Mouse (Mus musculus) heart, embryonic 11.5 days (tissue): ENCODE measurements at regions not wholly inside any gene's neighbourhood (a gene's known extent, or its start where the extent isn't known, plus 50 kb on each side); places are given as distances from the start of the nearest gene placed in this dataset.
A peak's percentile ranks its signal among the peaks of the same experiment; 100 is the strongest.

ENCODE experiments used
- ATAC-seq: fragments of 200-750 bp; cut with Nextera tagmentation; replicated peaks from 2 replicates; pipeline ENCODE4 v1.8.0; 2017; ENCODE audit warnings: moderate library complexity; ENCODE audit not compliant: insufficient number of reproducible peaks, low FRiP score, low TSS enrichment
- H3K27ac ChIP-seq: fragments of 300-500 bp; sonication (generic); 2 replicates; pipeline ENCODE4 v1.5.1; 2014; ENCODE audit warnings: mild to moderate bottlenecking, low read depth, low read length
- H3K27me3 ChIP-seq: fragments of 300-500 bp; sonication (generic); 2 replicates; pipeline ENCODE4 v1.6.1; 2014; ENCODE audit warnings: mild to moderate bottlenecking, low read length, mixed read lengths; ENCODE audit not compliant: control insufficient read depth, insufficient read depth
- H3K36me3 ChIP-seq: fragments of 300-500 bp; sonication (generic); 2 replicates; pipeline ENCODE4 v1.6.1; 2014; ENCODE audit warnings: mild to moderate bottlenecking, low read length, moderate library complexity, mixed read lengths; ENCODE audit not compliant: control insufficient read depth, insufficient read depth
- H3K4me1 ChIP-seq: fragments of 300-500 bp; sonication (generic); 2 replicates; pipeline ENCODE4 v1.6.1; 2014; ENCODE audit warnings: low read length; ENCODE audit not compliant: control insufficient read depth, insufficient read depth
- H3K4me2 ChIP-seq: fragments of 300-500 bp; sonication (generic); 2 replicates; pipeline ENCODE4 v1.6.1; 2014; ENCODE audit warnings: mild to moderate bottlenecking, moderate library complexity
- H3K4me3 ChIP-seq: fragments of 300-500 bp; sonication (generic); 2 replicates; pipeline ENCODE4 v1.5.1; 2014; ENCODE audit warnings: low read depth, low read length
- H3K9ac ChIP-seq: fragments of 300-500 bp; sonication (generic); 2 replicates; pipeline ENCODE4 v1.6.1; 2014; ENCODE audit warnings: mild to moderate bottlenecking, low read depth, low read length, moderate library complexity
- H3K9me3 ChIP-seq: fragments of 300-500 bp; sonication (generic); replicated peaks from 2 replicates; pipeline ENCODE4 v1.6.1; 2016; ENCODE audit warnings: low read length; ENCODE audit not compliant: control insufficient read depth
- WGBS: fragments of 180-500 bp; shearing (Covaris S2); extraction: QIAGEN DNeasy Blood & Tissue Kit; methylation state at CpG from one replicate; pipeline ENCODE4 v1.1.7; 2014; ENCODE audit not compliant: insufficient replicate concordance; 5-methylcytosine and 5-hydroxymethylcytosine counted together

DNA sequence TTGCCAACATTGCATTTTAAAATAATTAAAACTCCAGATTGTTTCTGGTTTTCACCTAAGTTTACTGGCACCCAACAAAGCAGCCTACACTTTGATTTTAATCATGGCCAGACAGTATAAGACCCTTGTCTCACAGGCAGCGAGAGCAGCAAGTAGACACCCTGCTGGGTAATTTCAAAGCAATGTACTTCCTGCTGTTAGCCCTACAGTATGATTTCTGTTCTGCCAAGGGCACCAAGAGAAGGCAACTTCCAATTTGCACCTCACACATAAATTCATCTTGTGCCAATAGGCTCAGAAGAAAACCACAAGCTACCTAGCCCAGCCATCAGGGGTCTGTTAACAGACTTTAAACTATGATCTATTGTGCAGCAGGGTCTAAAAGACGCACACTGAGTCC lies 186.7 kb upstream of the Hand2 start:
- H3K9ac ChIP-seq, result no peak overlapping the region
- H3K27ac ChIP-seq, result no peak overlapping the region
- no peak overlapping the region for H3K4me2 ChIP-seq
- H3K4me3 ChIP-seq, result no peak overlapping the region
- H3K4me1 ChIP-seq, result peaks cover 2% of the 10 kb centered on the region; the same call in 1 of the 2 replicates
- no peaks in the 10 kb centered on the region for H3K27me3 ChIP-seq
- 49% methylated on average over 2 of the region's 2 CpGs for WGBS
- no peak for ATAC-seq
- no peaks in the 10 kb centered on the region for H3K9me3 ChIP-seq
- no peaks in the 10 kb centered on the region for H3K36me3 ChIP-seq

- WGBS, result 59% methylated on average over 5 of the region's 5 CpGs
- no peak overlapping the region for H3K27ac ChIP-seq
- H3K9ac ChIP-seq, result no peak overlapping the region
- H3K9me3 ChIP-seq, result no peaks in the 10 kb centered on the region
- H3K4me2 ChIP-seq, result no peak overlapping the region
- H3K4me1 ChIP-seq, result peaks cover 2% of the 10 kb centered on the region; the same call in 1 of the 2 replicates
- ATAC-seq, result no peak
- H3K27me3 ChIP-seq, result no peaks in the 10 kb centered on the region
- H3K4me3 ChIP-seq, result no peak overlapping the region
- H3K36me3 ChIP-seq, result no peaks in the 10 kb centered on the region
These were observed 186.1 kb upstream of the Hand2 start for GRCm38 (mm10) chr8:57134726-57135125.

DNA sequence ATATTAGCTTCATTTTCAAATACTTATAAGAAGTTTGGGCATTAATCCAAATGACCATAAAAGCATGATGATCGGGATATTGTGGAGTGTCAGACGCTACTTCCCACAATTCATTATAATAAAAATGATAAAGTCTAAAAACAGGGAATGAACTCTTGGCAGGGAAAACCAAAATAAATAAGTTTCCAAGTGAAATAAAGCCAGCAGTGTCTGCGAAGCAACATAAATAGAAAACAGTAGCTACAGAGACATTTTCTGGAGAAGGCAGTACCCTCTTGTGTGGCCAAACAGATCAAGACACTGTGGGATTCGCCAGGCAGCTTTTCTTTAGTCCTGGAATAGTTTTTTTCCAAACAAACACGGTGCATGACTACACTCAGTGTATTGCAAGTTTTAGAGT lies 172.7 kb upstream of the Hand2 start:
- Histone ChIP-seq H3K27ac (no peak overlapping the region), H3K4me2 (no peak overlapping the region), H3K4me3 (no peak overlapping the region), H3K4me1 (no peaks in the 10 kb centered on the region), H3K9me3 (no peaks in the 10 kb centered on the region), H3K36me3 (no peaks in the 10 kb centered on the region), H3K27me3 (no peaks in the 10 kb centered on the region), H3K9ac (no peak overlapping the region)
- no peak for ATAC-seq
- WGBS, result 84% methylated on average over 5 of the region's 5 CpGs

- no peak overlapping the region for H3K27ac ChIP-seq
- ATAC-seq, result no peak
- no peak overlapping the region for H3K4me2 ChIP-seq
These were observed 129.6 kb upstream of the Hand2 start for GRCm38 (mm10) chr8:57191153-57191552.

DNA sequence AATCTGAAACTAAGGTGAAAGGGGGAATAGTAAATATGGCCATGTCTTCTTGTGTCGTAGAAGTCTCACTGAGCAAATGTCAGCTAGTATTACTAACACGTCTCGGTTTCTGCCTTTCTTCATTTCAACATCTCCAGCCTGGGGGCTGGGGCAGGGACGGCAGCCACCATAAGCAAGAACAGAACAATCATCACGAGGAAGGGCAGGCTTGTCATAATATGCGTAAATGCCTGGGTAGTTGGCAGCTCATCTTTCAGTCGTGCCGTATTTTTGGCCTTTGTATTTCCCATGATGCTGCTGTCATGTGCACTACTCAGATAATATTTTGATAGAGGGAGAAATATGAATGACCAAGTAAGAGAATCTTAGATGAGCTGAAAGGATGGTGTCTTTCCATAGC lies 120.5 kb upstream of the Hand2 start:
- ATAC-seq, result no peak
- no peak overlapping the region for H3K4me3 ChIP-seq
- H3K4me1 ChIP-seq, result 0 out of 2 replicates have a peak, but pooled peaks cover 3% of the 10 kb centered on the region
- H3K9ac ChIP-seq, result no peak overlapping the region
- no peak overlapping the region for H3K27ac ChIP-seq
- H3K9me3 ChIP-seq, result no peaks in the 10 kb centered on the region
- no peaks in the 10 kb centered on the region for H3K36me3 ChIP-seq
- H3K27me3 ChIP-seq, result no peaks in the 10 kb centered on the region
- no peak overlapping the region for H3K4me2 ChIP-seq
- 54% methylated on average over 8 of the region's 8 CpGs for WGBS

More at GRCm38 (mm10) chr8:57191153-57191552, 129.6 kb upstream of the Hand2 start:
- no peaks in the 10 kb centered on the region for H3K27me3 ChIP-seq
- H3K36me3 ChIP-seq, result no peaks in the 10 kb centered on the region
- H3K4me1 ChIP-seq, result no peaks in the 10 kb centered on the region
- no peak overlapping the region for H3K9ac ChIP-seq
- 71% methylated on average over 2 of the region's 2 CpGs for WGBS
- H3K9me3 ChIP-seq, result no peaks in the 10 kb centered on the region
- H3K4me3 ChIP-seq, result no peak overlapping the region

- Histone ChIP-seq H3K36me3 (no peaks in the 10 kb centered on the region), H3K9ac (no peak overlapping the region), H3K27me3 (no peaks in the 10 kb centered on the region), H3K27ac (no peak overlapping the region), H3K4me1 (peaks cover 3% of the 10 kb centered on the region), H3K4me2 (no peak overlapping the region), H3K4me3 (no peak overlapping the region), H3K9me3 (no peaks in the 10 kb centered on the region)
- WGBS, result 59% methylated on average over 6 of the region's 6 CpGs
- ATAC-seq, result no peak
These were observed 111.2 kb upstream of the Hand2 start for GRCm38 (mm10) chr8:57209584-57209983.

- Histone ChIP-seq H3K4me1 (peaks cover 4% of the 10 kb centered on the region), H3K27me3 (no peaks in the 10 kb centered on the region), H3K36me3 (no peaks in the 10 kb centered on the region), H3K4me2 (no peak overlapping the region), H3K4me3 (no peak overlapping the region), H3K9me3 (no peaks in the 10 kb centered on the region), H3K27ac (no peak overlapping the region), H3K9ac (no peak overlapping the region)
- no peak for ATAC-seq
- 78% methylated on average over 5 of the region's 5 CpGs for WGBS
These were observed 107.7 kb upstream of the Hand2 start for GRCm38 (mm10) chr8:57213066-57213465.

GRCm38 (mm10) chr8:57213982-57214930 lies 106.5 kb upstream of the Hand2 start:
- 62% methylated on average over 31 of the region's 31 CpGs for WGBS
- Histone ChIP-seq H3K4me3 (peak overlapping the region; percentile 16; the same call in 1 of the 2 replicates), H3K9me3 (no peaks in the 10 kb centered on the region), H3K36me3 (no peaks in the 10 kb centered on the region), H3K4me2 (peak overlapping the region; percentile 49), H3K27ac (no peak overlapping the region), H3K27me3 (no peaks in the 10 kb centered on the region), H3K4me1 (peaks cover 4% of the 10 kb centered on the region), H3K9ac (no peak overlapping the region)
- no peak for ATAC-seq

- Histone ChIP-seq H3K9me3 (no peaks in the 10 kb centered on the region), H3K27me3 (no peaks in the 10 kb centered on the region), H3K27ac (no peak overlapping the region), H3K4me3 (no peak overlapping the region), H3K36me3 (no peaks in the 10 kb centered on the region), H3K4me1 (no peaks in the 10 kb centered on the region), H3K9ac (no peak overlapping the region), H3K4me2 (no peak overlapping the region)
- ATAC-seq, result no peak
- WGBS, result 78% methylated on average over 4 of the region's 4 CpGs
These were observed 90.2 kb upstream of the Hand2 start for GRCm38 (mm10) chr8:57230594-57230993.
